In the genomic region with DNA sequence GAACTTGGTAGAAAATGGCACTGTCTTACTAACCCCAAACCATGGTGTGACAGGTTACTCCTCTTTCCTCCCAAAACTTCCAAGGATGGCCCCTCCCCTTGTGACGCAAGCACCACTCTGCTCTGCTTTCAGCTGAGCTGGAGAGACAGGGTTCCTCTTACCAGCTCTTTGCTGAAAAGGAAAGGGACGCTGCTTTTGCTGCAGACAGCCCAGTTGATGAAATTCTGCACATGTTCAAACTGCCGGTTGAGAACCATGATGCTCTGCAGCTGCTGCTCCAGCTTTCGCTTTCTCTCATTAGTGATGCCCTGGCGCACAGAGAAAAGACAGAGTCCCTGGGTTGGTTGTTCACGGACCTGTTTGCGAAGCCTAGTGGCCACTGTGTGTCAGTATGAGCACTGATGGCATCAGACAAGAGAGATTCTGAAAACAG, we compare ENCODE assay signal across 9 mouse cellular contexts. TPM values are rescaled to one million over a fixed set of nuclear protein-coding genes. Genes with fewer than 3 reads are reported as not detected.
DNase-seq lines count a peak whose midpoint lies in the region; ATAC-seq and TF ChIP-seq lines count a peak whose summit lies in the region.
"Had no signal": no experiment of that assay in that cellular context is flagged by ENCODE, and none has a peak within 500 bp of the region (broad histone marks: within the 10 kb centered on the region; RNA-seq: fewer than 3 reads in every experiment).

No protein-coding gene starts in this region.

- H3K4me2 ChIP-seq in liver, postnatal 0 days (ENCODE audit: low read depth, low read length) = no peak overlapping the region

- TF ChIP-seq EP300 in liver, postnatal 0 days (IDR thresholded peaks at IDR 0.05; ENCODE audit: low read depth) = no peak

- no peak overlapping the region for H3K27ac ChIP-seq in liver, postnatal 0 days (ENCODE audit: low read depth)
- H3K27ac ChIP-seq: macrophage had no signal

- no peak overlapping the region for H3K4me3 ChIP-seq in liver, postnatal 0 days (ENCODE audit: low read depth, low read length)

- no peaks in the 10 kb centered on the region for H3K4me1 ChIP-seq in liver, postnatal 0 days (ENCODE audit: insufficient read depth)

- WGBS in liver, postnatal 0 days (ENCODE audit: insufficient replicate concordance) = 37% methylated on average over 7 of the region's 7 CpGs

- H3K36me3 ChIP-seq in liver, postnatal 0 days (replicated peaks; ENCODE audit: insufficient read depth, low read length) = no peaks in the 10 kb centered on the region

- H3K9ac ChIP-seq in liver, postnatal 0 days (replicated peaks) = no peak overlapping the region

- peak; percentile 58 for ATAC-seq in megakaryocyte progenitor cell, adult 5-6 weeks (replicated peaks; ENCODE audit: poor library complexity)
- ATAC-seq in liver, postnatal 0 days = no peak

- peak; percentile 35 for DNase-seq in adrenal gland, adult 2 months
- DNase-seq in adrenal gland, postnatal 25 days = no peak
- DNase-seq in urinary bladder, postnatal 14 days (ENCODE audit: low spot score) = peak; percentile 22
- no peak for DNase-seq in urinary bladder, adult 2 months (ENCODE audit: low spot score)
- peak; percentile 2 for DNase-seq in induced T-regulatory cell, adult 2 months (ENCODE audit: low read depth)
- no peak for DNase-seq in liver, postnatal 0 days
- DNase-seq in cerebellum, adult 8-10 months = no peak

- TF ChIP-seq CTCF in liver, postnatal 0 days (IDR thresholded peaks at IDR 0.05; ENCODE audit: low read depth) = no peak

- no peaks in the 10 kb centered on the region for H3K27me3 ChIP-seq in liver, postnatal 0 days (ENCODE audit: insufficient read depth, low read length)

- no peaks in the 10 kb centered on the region for H3K9me3 ChIP-seq in liver, postnatal 0 days (ENCODE audit: low read length)

RNA-seq across cellular contexts. Expression of gene Trim66, which starts 27.2 kb away (rescaled TPM):
- under 1 TPM; 0.23 to 0.24 TPM for total RNA-seq in adrenal gland, adult 2 months (2021)
- 0.17 and 0.21 TPM in 2 replicates for polyA plus RNA-seq in adrenal gland, adult 2 months (2012; rRNA removed)
- total RNA-seq in adrenal gland, postnatal 25 days (2021) = 0.19 and 0.33 TPM in 2 replicates
- polyA plus RNA-seq in urinary bladder, adult 2 months (2012; rRNA removed) = 0.13 and 0.15 TPM in 2 replicates
- 0.15 and 0.22 TPM in 2 replicates for total RNA-seq in megakaryocyte progenitor cell, adult 5-6 weeks (2015)
- 0.03 TPM in 1 of 2 replicates, not detected in the other for total RNA-seq in megakaryocyte progenitor cell, adult 5-6 weeks (2017)
- polyA plus RNA-seq in liver, postnatal 0 days (2015; fragmentation: Nextera tagmentation; extraction: Ambion mirVana) = 0.02 TPM in 1 of 2 replicates, not detected in the other

RNA-seq across cellular contexts. Expression of gene Rpl27a, which starts 38.2 kb away (rescaled TPM):
- total RNA-seq in adrenal gland, adult 2 months (2021) = 100 to 1,000 TPM; 240 to 258 TPM
- 245 and 268 TPM in 2 replicates for polyA plus RNA-seq in adrenal gland, adult 2 months (2012; rRNA removed)
- total RNA-seq in adrenal gland, postnatal 25 days (2021) = 201 and 220 TPM in 2 replicates
- polyA plus RNA-seq in urinary bladder, adult 2 months (2012; rRNA removed) = 735 and 823 TPM in 2 replicates
- 616 and 680 TPM in 2 replicates for total RNA-seq in megakaryocyte progenitor cell, adult 5-6 weeks (2015)
- 869 and 1,010 TPM in 2 replicates for total RNA-seq in megakaryocyte progenitor cell, adult 5-6 weeks (2017)
- polyA plus RNA-seq in liver, postnatal 0 days (2015; fragmentation: Nextera tagmentation; extraction: Ambion mirVana) = 83.1 and 84.4 TPM in 2 replicates

RNA-seq across cellular contexts. Expression of gene Stk33, which starts 41.9 kb away (rescaled TPM):
- 1 to 10 TPM in 1 of 2 experiments, under 1 TPM in 1; 0.43 to 1.0 TPM for total RNA-seq in adrenal gland, adult 2 months (2021)
- 0.04 and 0.06 TPM in 2 replicates for polyA plus RNA-seq in adrenal gland, adult 2 months (2012; rRNA removed)
- total RNA-seq in adrenal gland, postnatal 25 days (2021) = 0.61 and 0.81 TPM in 2 replicates
- 0.41 and 0.49 TPM in 2 replicates for polyA plus RNA-seq in urinary bladder, adult 2 months (2012; rRNA removed)
- total RNA-seq in megakaryocyte progenitor cell, adult 5-6 weeks (2015) = not detected in 2 replicates
- not detected in 2 replicates for total RNA-seq in megakaryocyte progenitor cell, adult 5-6 weeks (2017)
- not detected in 2 replicates for polyA plus RNA-seq in liver, postnatal 0 days (2015; fragmentation: Nextera tagmentation; extraction: Ambion mirVana)
- polyA plus RNA-seq: macrophage had no signal

Comparison
In these comparisons a context has a peak if more than half of its experiments do, and no peak if none do; other contexts are left out.
1. DNase-seq: peak in adrenal gland, adult 2 months (single experiment), urinary bladder, postnatal 14 days (single experiment) and induced T-regulatory cell, adult 2 months (single experiment); none in adrenal gland, postnatal 25 days (single experiment), urinary bladder, adult 2 months (single experiment), liver, postnatal 0 days (single experiment) and cerebellum, adult 8-10 months (single experiment).